Mouse (Mus musculus) left cerebral cortex, adult 8-10 months (tissue): ENCODE data around the gene Pdcd1lg2. TPM values are rescaled to one million over a fixed set of nuclear protein-coding genes. Genes with fewer than 3 reads are reported as not detected.

Source experiments
- DNase-seq, 2 experiments: peaks; one replicate each; pipeline ENCODE4 v3.0.0; 2022; ENCODE audit warnings: low spot score in 2 of 2
- total RNA-seq, 4 experiments: library from RNA; stranded (reverse); gene quantifications; 2 replicates each; pipeline ENCODE4 v1.2.4; 2022

The Pdcd1lg2 gene
- total RNA-seq, 4 experiments from 2014 or later: 0.22 to 0.30 TPM; not detected in 2

DNA sequence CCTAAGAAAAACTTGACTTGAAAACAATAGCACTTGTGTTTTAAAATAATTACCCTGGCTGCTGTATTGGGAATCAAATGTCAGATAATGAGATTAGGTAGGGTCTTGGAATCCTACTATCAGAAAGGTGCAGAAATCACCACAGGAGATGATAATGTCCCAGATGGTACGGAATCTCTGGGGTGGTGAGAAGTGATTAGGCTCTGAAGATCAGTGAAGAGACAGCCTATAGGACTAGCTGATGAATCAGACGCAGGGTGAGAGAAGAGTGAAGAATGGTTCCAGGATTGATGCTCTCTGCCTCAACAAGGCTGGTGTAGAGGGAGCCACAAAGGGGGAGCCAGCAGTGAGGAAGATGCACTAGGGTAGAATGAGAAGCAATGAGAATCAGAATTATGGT, 6.5 kb downstream of the Pdcd1lg2 start:
- no peak for DNase-seq

GRCm38 (mm10) chr19:29417894-29418293, 7.2 kb downstream of the Pdcd1lg2 start:
- no peak for DNase-seq

- DNase-seq: no peak
Observed at GRCm38 (mm10) chr19:29418661-29419115, 8.0 kb downstream of the Pdcd1lg2 start.

DNA sequence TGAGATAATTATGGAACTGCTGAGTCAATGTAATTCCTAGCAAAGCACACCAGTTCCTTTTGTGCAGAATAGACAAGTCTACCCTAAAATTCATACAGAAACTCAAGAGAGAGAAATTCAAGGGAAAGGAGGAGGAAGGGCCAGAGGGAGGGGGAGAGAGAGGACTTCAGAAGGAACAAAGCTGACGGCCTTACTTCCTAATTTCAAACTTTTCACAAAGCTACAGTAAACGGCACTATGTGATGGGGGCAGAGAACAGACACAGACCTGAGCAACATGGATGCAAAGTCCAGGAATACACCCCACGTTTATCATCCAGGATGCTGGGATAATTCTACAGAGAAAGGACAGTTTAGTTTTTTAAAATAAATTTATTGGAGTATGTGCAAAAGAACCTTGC, 8.8 kb downstream of the Pdcd1lg2 start:
- DNase-seq: no peak

GRCm38 (mm10) chr19:29419946-29420345, 9.2 kb downstream of the Pdcd1lg2 start:
- DNase-seq: no peak

DNA sequence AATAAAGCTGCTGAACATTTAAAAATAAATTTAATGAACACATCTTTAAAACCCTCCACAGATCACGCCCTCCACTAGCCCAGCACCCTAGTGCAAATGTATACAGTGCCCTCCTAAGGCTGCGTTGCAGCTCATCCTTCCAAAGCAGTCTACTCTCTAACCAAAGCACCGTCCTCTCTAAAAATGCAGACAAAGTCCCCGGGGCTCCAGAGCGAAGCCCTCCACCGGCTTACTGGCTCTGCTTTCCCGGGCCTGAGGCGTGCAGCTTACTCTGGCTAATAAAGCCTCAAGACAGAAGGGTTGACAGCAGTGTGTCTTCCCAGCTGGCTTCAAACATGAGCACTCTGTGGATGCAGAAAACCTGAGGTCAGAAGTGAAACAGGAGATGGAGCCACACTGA, 9.7 kb downstream of the Pdcd1lg2 start:
- no peak for DNase-seq

DNA sequence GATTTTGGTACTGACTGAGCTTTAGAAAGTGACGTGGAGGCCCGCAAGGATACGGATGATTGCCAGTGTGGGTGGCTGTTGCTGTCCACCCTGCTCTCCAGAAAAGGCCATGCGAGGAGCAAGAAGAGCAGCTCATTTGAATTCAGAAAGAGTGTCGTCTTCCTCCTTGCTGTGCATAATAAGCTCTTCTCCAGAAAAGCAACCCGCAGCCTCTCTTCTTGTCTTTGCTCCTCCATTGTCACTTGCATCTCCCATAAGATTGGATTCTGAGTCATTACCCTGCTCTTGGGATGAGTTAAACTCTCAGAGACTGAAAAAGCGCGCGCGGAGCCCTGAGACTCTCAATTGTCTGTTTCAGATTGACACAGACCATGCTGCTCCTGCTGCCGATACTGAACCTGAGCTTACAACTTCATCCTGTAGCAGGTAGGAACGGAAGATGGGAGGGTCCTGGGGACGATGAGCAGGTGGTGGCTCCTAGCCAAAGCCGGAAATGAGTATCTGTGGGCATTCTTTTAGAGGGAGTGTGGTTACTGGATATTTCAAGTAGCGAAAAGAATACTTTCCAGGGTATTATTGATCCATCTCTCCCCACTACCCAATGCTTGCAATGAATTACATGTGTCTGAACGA, 11.4 kb downstream of the Pdcd1lg2 start:
- no peak for DNase-seq

GRCm38 (mm10) chr19:29422796-29423195, 12.1 kb downstream of the Pdcd1lg2 start:
- no peak for DNase-seq

GRCm38 (mm10) chr19:29430516-29430915, 19.8 kb downstream of the Pdcd1lg2 start:
- DNase-seq: no peak

- DNase-seq: no peak
Observed at GRCm38 (mm10) chr19:29430953-29431352, 20.2 kb downstream of the Pdcd1lg2 start.

DNA sequence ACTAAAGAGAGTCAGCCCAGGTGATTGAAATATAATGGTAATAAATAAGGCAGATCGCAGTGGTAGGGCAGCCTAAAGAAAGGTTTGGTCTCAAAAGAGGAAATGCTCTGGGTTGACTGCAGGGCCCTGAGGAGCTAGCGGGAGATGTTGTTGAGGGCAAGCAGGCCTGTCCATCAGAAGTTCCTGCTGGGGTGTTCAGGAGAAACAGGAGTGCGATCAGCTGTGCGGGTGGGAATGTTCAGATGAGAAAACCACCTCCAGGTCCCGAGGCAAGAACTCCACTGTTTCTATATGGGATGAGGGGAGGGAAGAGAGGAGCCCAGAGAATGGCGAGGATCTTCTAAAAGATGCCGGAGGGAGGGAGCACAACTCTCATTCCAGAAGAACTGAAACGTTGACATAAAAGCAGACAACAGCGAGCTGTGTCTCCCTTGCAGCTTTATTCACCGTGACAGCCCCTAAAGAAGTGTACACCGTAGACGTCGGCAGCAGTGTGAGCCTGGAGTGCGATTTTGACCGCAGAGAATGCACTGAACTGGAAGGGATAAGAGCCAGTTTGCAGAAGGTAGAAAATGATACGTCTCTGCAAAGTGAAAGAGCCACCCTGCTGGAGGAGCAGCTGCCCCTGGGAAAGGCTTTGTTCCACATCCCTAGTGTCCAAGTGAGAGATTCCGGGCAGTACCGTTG, 26.2 kb downstream of the Pdcd1lg2 start:
- no peak for DNase-seq

DNA sequence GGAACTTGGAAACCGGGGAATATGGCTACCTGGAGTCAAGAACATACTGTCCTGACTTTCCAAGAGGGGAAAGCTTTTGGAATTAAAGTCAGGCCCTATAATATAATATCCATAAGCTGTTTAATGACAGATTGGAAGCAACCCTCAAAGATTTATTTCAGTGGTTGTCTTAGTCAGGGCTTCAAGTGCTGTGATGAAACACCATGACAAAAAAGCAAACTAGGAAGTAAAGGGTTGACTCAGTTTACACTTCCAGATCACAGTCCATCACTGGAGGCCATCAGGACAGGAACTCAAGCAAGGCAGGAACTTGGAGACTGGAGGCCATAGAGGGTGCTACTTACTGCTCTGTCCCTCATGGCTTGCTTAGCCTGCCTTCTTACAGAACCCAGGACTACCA, 27.1 kb downstream of the Pdcd1lg2 start:
- DNase-seq: no peak

- DNase-seq: no peak
Observed at GRCm38 (mm10) chr19:29439242-29439641, 28.5 kb downstream of the Pdcd1lg2 start.

- no peak for DNase-seq
Observed at GRCm38 (mm10) chr19:29442492-29442891, 31.8 kb downstream of the Pdcd1lg2 start.

- no peak for DNase-seq
Observed at GRCm38 (mm10) chr19:29444364-29444763, 33.6 kb downstream of the Pdcd1lg2 start.

DNA sequence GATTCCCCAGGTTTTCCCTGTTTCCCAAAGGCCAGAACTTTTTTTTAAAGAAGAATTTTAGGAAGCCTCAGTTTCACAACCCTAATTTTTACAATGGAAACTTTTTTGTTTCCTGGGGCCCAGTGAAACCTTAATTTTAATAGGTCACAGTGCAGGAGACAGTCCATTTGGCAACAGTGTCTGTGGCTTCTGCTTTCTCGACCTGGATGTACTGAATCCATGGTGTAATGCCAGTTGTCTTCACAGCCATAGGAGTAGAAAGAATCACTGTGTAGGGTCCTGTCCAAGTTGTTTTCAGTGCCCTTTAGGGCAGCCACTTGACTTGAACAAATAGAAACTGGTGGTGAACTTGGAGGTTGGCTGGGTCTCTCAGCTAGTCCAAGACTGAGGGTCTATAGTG, 37.7 kb downstream of the Pdcd1lg2 start:
- no peak for DNase-seq

DNA sequence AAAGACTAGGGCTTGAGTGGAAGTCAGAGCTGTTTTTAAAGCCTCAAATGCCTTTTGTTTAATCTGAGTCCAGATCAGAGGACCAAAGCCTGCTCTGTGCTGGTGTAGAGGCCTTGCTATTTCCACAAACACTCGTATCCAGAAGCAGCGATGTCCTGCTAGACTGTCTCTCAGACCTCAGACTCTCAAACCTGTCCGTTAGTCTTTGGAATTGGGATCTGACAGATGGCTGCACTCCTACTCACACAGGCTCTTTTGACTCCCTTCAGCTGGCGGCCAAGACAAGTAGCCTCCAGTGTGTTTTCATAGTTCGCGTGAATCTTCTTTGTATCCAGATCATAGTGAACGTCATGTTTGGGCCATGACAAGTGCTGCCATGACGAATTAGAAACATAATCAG, 39.7 kb downstream of the Pdcd1lg2 start:
- no peak for DNase-seq

GRCm38 (mm10) chr19:29454141-29454601, 43.5 kb downstream of the Pdcd1lg2 start:
- no peak for DNase-seq

- DNase-seq: no peak
Observed at GRCm38 (mm10) chr19:29455156-29455555, 44.4 kb downstream of the Pdcd1lg2 start.

DNA sequence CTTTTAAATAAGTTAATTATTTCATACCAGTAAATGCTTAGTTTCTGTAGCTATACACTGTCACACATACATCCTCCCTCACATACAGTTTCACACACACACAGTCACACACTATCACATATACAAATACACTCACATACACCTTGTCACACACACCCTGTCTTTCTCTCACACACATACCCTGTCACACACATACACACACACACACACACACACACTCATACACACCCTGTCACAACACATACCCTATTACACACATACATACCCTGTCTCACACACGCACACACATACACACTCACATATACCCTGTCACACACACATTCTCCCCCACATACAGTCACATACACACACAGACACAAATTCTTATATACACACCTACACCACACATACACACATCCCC, 47.3 kb downstream of the Pdcd1lg2 start:
- DNase-seq: no peak

- DNase-seq: no peak
Observed at GRCm38 (mm10) chr19:29462462-29462861, 51.7 kb downstream of the Pdcd1lg2 start.

GRCm38 (mm10) chr19:29463645-29464395, 53.1 kb downstream of the Pdcd1lg2 start:
- DNase-seq: no peak
